Mouse (Mus musculus) cerebellum, adult 2 months (tissue): ENCODE data around the gene Fam205c.

Experiments used
- CTCF ChIP-seq: fragments of 200-500 bp; IDR thresholded peaks from 2 replicates; pipeline ENCODE4 v1.5.1; 2011; ENCODE audit warnings: low read depth, mild to moderate bottlenecking, control low read depth, low read length, moderate library complexity, borderline replicate concordance; ENCODE audit not compliant: insufficient read depth
- POLR2A ChIP-seq: fragments of 200-500 bp; IDR thresholded peaks from 2 replicates; pipeline ENCODE4 v1.6.1; 2011; ENCODE audit warnings: low read length, control low read depth, borderline replicate concordance; ENCODE audit not compliant: insufficient read depth

GRCm38 (mm10) chr4:42922056-42922455 lies 48.0 kb upstream of the Fam205c start:
- TF ChIP-seq CTCF, result no peak
- TF ChIP-seq POLR2A, result no peak
